Mouse (Mus musculus) embryo, embryonic 10.5 days (tissue): ENCODE measurements at regions not wholly inside any gene's neighbourhood (a gene's known extent, or its start where the extent isn't known, plus 50 kb on each side); places are given as distances from the start of the nearest gene placed in this dataset.
A peak's percentile ranks its signal among the peaks of the same experiment; 100 is the strongest.

Source experiments
- DNase-seq: peaks from one replicate; pipeline ENCODE4 v3.0.0-alpha.2; 2015; ENCODE audit warnings: low spot score

GRCm38 (mm10) chr12:13825899-13826298 is 326.0 kb downstream of the Fam84a start:
- DNase-seq: no peak

GRCm38 (mm10) chr12:13815500-13815899 is 336.4 kb downstream of the Fam84a start:
- no peak for DNase-seq

- no peak for DNase-seq
Observed at GRCm38 (mm10) chr12:13810155-13810515, 341.7 kb downstream of the Fam84a start.

GRCm38 (mm10) chr12:13809291-13810154 is 342.3 kb downstream of the Fam84a start:
- DNase-seq: no peak

- no peak for DNase-seq
Observed at GRCm38 (mm10) chr12:13779752-13780151, 372.1 kb downstream of the Fam84a start.

- no peak for DNase-seq
Observed at GRCm38 (mm10) chr12:13776687-13777086, 375.2 kb downstream of the Fam84a start.

DNA sequence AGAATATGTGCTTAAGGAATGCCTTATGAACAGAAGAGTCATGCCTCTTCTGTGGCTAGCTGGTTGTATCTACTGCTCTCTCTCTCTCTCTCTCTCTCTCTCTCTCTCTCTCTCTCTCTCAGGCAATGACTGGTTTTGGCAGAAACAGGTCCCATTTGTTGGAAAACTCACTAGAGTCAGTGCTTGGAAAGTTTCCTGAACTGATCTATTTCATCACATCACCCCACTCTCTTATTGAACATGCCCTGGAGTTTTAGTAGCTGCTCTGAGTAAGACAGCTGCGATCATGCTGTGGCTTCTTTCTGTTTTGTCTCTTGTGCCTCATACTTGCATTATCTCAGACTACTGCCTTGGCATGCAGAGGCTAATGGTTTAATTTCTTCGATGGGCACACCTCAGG is 382.2 kb downstream of the Fam84a start:
- DNase-seq: no peak

DNA sequence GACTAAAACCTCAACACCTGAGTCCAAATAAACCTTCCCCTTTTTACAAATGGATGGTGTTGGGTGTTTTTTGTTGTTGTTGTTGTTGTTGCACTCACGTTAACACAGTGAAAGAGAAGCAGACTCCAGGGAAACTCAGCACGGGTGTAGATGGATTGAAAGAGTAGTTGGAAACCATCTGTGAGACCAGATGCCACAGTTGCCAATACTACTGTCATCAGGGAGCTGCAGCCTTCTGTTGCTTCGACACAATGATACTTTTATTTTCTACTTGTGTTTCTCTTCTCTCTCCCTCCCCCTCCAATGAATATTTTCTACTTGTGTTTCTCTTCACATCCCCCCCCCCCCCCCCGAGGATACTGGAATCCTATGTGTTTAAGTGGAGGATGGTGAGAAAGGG is 382.7 kb downstream of the Fam84a start:
- no peak for DNase-seq

GRCm38 (mm10) chr12:13766486-13766885 is 385.4 kb downstream of the Fam84a start:
- no peak for DNase-seq

DNA sequence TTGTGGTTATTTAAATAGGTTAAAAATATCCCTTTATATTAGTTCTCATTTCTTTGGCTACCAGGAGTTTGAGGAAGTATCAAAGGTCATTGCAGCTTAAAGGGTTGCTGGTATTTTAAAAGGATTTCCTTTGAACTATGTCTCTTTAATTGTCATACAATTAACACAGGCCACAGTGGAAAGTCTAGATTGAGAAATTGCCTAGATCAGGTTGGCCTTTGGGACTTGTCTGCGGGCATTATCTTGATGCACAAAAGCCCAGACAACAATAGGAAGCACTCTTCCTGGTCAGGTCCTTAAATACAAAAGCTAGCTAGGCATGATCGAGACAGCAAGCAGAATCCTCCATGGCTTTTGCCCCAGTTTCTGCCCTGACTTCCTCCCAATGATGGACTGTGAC is 398.0 kb downstream of the Fam84a start:
- no peak for DNase-seq

GRCm38 (mm10) chr12:13744323-13744931 is 407.4 kb downstream of the Fam84a start:
- no peak for DNase-seq

DNA sequence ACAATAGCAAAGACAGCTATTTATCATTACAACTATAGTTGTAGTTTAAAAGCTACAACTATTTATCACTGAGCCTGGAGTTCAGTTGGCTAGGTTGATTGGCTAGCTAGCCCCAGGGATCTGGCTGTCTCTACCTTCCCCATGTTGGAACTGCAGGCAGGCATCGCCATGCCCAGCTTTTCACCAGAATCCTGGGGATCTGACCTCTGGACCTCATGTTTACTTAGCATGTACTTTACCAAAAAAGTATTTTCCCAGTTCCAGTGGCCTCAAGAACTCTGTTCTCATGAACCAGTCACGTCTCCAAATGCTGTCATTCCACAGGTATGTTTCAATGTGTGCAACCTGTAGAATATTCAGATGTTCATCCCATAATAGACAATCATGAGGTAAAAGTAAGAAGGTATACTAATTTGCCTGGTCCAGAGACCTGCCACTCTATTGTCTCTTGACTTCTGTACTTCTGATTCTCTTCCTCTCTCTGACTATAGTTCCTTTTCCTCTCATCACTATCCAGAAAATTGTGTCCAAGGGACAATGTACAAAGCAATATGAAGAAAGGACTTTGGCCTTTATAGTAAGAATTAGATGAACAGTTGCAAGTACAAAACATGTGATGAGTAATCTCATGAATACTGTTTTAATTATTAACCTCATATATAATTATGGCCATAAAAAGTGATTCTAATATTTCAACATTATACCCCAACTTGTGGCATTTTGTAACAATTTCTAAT is 421.8 kb downstream of the Fam84a start:
- no peak for DNase-seq

DNA sequence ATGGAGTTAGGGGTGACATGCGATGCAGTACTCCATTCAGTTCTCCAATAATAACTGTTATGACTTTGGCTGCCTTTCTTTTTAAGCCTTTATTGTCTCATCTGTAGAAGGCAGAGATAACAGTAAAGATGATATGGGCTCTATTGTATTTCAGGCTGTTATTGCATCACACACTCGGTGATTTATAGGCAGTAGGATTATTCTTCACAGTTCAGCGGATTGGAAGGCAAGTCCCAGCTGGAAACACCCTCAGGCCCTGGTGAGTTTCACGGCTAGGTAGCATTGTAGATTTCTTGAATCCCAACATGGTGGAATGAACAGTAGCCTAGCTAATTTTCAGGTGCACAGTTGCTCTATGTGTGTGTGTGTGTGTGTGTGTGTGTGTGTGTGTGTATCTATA is 422.9 kb downstream of the Fam84a start:
- no peak for DNase-seq

DNA sequence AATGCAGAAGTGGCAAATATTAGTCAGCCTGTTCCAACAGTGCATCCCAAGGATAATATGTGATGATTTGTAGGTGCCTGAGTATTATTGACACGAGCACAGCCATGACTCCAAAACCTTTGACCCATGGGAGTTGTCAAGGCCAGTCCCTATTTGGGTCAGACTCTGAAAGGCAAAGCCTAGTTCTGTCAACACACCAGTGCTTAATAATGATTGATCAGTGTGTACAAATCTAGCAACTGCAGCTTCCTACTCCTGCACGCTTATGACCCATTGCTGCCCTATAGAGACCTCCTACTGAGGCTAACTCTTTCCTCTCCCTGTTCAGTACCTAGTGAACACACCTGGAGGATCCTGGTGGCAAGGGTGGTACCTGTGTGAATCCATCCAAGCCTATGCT is 427.3 kb downstream of the Fam84a start:
- no peak for DNase-seq

DNA sequence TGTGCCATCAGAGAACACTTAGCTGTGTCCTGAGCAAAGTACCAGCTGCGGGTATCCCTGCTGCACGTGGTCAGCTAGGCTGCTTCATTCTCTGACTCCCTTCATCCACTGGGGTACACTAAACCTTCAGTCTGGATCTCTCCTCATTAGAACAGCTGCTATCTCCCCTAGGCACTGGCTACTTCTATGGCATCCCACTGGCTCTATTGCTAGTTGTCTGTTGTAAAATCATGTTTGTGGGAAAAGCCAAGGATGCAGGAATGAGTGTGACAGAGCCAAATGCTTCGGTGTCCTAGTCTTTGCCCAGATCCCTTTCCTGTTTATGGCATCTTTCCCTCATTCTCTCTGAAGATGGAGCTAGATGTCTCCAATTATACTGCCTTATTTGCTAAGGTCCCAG is 440.9 kb downstream of the Nbas start:
- no peak for DNase-seq

DNA sequence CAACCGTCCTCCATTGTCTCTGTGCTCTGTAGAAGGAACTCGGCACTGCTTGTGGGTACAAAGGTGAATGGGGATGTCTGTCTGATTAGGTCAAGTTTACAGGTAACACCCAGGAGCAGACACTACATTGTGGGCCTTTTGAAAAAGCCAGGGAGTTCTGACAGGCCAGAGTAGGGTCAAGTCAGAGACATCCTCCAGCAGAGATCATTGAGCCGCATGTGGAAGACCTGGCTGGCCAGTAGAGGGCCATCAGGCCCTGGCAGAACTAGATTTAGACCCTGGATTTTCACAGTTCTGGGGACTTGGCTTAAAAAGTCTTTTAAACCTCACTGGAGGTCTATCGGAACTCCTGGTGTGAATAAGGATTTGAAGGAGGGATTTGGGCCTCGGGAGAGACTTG is 438.8 kb downstream of the Nbas start:
- DNase-seq: no peak

DNA sequence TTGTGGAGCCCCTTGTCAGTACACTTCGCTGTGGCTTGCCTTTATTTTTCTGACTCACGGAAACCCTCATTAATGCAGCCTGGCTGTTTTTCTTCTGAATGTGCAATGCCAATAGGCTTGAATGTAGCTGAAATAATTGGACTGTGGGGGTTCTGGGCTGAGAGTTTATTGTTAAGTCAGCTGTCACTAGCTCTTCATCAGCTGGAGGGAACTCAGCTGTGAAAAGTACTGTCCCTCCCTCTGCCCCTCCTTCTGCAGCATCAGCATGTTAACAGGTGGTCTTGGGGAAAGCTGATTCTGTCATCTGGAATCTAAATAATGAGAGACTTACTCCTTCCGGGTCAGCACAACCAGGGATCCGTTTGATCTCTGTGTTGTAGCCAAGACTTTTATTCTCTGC is 437.6 kb downstream of the Nbas start:
- no peak for DNase-seq

DNA sequence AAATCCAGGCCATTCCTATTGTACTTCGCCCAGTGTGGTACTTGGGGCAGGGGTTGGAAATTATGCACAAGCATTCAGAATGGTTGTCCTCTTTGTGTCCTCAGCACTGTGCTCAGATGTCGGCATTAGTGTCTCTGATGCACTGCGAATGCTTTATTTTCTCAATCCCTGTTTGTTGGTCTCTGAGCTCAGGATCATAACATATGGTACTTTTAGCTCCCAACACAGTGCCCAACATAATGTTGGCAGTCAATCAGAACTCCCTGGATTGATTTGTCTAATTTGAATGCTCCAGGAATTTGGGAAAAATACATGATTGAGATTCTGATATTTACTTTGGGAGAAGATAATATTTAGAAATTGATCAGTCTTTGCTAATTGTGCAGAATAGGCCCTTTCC is 434.7 kb downstream of the Nbas start:
- DNase-seq: no peak

GRCm38 (mm10) chr12:13699858-13700257 is 430.9 kb downstream of the Nbas start:
- no peak for DNase-seq

DNA sequence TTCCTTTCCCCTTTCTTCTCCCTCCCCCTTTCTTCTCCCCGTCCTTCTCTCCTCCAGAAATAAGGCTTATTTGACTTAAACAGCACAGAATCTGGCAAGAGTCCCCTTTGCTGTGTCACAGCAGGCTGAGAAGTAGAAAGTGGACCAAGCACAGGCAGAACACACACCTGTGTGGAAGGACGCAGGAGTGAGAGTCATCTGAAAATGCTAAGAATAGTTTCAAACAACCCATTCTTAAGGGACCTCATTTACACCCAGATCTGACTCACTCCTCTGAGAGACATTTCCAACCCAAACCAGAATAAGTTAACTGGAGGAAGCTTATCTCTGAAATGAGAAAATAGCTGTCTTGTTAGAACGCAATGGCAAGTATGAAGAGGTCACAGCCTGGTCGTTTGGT is 429.9 kb downstream of the Nbas start:
- DNase-seq: no peak

DNA sequence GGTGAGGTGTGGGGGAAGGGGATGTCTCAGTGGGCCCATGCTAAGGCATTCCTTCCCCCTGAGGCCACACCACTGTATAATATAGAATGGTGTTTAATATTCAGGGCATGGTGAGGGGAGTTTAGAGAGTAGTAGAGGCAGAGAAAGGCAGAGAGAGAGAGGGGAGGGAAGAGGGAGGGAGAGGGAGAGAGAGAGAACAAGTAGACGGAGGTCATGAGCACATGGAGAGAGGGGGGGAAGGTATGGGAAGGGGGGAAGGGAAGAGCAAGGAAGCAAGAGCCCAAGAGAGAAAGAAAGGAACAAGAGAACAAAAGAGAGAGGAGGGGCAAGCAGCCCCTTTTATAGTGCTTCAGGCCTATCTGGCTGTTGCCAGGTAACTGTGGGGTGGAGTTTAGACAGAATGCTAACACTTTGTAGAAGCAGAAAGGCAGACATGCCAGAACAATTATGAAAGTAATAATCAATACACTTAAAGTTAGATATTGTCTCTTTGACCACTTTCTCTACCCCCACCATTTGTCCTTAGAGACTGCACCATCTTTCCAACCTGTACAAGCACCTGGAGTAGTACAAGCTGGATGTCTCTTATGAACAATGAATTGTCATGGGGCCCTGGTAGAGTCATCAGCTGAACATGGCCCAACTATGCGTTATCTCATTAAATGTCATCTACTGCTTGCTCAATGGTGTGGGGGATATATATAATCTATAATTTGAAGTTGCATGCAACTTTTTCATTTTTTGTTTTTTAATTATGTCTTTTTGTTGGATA is 422.6 kb downstream of the Nbas start:
- peak; percentile 17 for DNase-seq

- DNase-seq: no peak
Observed at GRCm38 (mm10) chr12:13677266-13677665, 408.3 kb downstream of the Nbas start.
